Mouse (Mus musculus) mouse embryonic stem cell (cell line): Measurements from ENCODE around the gene Gm20388.

Source experiments
- in situ Hi-C, 2 experiments: fragments of 300-500 bp; cut with MboI; formaldehyde crosslinking; loops; 1 replicate in 1 of 2; 3 replicates in 1 of 2; pipeline ENCODE4 v1.14.3; 2019 to 2020; ENCODE audit warnings: low sequenced_read_pairs in 2 of 2, low pct_unique_long_range_greater_than_20kb in 1 of 2, mixed read lengths in 1 of 2; ENCODE audit not compliant: unreplicated experiment in 1 of 2

Gm20388 gene

DNA sequence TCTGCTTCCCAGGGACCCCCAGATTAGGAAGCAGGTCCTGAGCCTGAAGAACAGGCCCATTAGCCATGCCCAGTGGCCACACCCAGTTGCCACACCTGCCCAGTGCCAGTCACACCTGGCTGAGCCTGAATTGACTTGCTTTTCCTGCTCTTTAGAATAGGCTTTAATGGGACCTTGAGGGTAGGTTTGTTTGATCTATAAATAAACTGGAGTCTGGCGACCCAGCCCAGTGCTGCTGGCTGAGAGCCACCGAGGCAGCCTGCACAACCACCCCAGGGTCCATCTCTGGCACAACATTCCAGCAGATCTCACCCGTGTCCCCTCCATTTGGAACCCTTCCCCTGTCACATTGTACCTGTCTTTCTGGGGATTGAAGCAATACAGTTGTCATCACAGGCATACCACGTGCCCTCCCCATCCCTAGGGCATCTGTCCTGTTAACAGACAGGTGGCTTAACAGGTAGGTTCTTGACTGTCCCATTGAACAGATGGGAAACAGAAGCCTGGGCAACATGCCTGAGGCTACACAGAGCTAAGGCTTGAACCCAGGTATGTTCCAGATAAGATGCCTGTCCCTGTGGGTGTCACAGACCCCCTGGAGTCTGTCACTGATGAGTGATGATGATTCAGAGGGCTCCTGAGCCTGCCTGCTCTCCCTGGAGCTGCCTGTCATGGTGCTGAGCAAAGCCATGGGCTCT is 531.8 kb downstream of the Gm20388 start:
- in situ Hi-C loops, result no loop called here

- in situ Hi-C loops, result no loop called here
Measured at GRCm38 (mm10) chr8:120445249-120445648, 534.6 kb downstream of the Gm20388 start.

DNA sequence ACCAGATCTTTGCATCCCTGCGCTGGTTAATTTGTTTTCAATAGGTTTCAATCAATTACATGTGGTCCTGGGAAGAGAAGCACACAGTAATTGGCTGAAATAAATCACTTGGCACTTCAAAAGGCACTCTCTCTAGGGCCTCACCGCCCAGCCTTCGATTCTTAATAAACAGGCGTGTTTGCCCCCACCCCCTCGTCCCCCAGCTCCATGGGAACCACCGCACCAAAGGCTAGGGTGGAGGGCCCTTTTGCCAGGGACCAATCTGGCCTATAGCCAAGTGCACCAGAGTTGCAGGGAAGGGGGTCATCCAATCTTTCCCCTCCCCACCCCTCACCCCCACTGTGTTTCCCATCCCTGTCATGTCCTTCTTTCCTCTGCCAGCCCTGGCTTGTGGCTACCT is 537.5 kb downstream of the Gm20388 start:
- in situ Hi-C loops, result no loop called here

DNA sequence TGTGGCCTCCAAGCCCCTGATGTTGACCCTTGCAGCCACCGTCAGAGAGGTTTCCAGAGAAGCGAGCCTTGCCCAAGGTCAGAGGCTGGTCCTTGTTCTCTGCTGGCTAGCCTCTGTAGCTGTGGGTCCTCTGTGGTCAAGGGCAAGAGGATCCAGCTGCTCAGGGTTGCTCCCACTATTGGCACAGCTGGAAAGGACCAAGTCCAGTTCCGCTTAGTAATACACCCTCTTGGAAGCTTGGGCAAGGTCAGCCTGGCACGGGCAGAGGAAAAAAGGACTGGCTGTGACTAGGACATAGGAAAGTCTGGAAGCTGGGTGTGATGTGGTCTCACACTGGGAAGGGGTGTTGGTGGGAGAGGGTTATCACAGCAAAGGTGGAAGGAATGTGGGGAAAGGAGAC is 538.5 kb downstream of the Gm20388 start:
- in situ Hi-C loops, result no loop called here

GRCm38 (mm10) chr8:120449608-120450031 is 539.0 kb downstream of the Gm20388 start:
- in situ Hi-C loops, result no loop called here

DNA sequence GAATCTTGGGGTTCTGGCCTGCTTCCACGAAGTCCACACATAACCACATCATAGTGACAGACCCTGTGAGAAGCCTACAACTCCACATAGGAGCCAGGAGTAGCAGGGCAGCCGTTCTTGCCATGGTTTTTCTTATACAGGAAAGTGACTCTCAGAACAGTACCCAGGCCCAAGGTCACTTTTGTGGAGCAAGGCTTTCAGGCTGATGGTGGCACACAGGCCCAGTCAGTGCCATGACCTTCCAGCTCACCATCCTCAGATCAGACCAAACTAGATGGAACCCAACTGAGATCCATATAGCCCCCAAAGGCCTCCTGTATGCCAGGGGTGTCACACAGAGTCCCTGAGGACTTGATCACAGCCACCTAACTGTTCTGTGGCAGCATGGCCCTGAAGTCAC is 541.5 kb downstream of the Gm20388 start:
- in situ Hi-C loops, result no loop called here

GRCm38 (mm10) chr8:120454404-120454803 is 543.8 kb downstream of the Gm20388 start:
- in situ Hi-C loops, result no loop called here

DNA sequence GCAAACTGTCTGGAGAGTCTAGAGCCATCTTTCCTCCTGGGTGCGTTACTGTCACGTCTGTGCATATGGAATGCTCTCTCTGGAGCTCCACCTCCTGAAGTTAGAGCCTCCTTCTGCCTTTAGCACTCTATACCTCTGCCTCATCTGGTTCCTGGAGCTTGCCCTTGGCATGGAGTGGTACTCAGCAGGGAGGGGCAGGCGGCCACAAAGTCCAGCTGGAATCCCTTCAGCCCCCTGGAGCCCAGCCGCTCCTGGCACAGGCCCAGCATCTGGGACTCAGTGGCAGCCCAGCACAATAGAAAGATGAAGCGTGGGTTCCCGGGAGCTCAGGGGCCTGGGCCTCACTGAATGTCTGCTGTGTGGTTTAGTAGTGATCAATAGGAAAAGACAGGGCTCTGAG is 549.7 kb downstream of the Gm20388 start:
- in situ Hi-C loops, result no loop called here

DNA sequence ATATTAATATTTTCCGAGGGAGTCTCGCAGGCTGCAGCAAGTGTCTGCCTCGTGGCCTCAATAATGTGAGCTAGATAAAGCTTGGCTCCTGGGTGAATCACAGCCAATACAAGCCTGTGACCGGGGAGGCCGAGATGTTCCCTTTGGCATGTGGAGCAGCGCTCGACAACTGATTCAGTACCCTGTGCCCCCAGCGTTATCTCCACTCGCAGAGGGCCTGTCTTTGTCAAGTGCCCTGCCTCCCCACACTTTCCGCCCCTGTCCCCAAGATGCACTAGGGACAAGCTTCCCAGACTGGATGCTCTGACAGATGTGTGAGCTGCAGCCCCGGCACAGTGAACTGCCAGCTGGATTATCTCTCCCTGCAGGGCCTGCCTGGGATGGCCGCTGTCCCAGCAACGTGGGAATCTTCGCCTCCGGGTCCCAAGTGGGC is 551.5 kb downstream of the Gm20388 start:
- in situ Hi-C loops, result no loop called here

- in situ Hi-C loops, result no loop called here
Measured at GRCm38 (mm10) chr8:120462611-120463010, 552.0 kb downstream of the Gm20388 start.

GRCm38 (mm10) chr8:120463918-120464584 is 553.4 kb downstream of the Gm20388 start:
- in situ Hi-C loops, result no loop called here

GRCm38 (mm10) chr8:120464585-120464937 is 553.9 kb downstream of the Gm20388 start:
- in situ Hi-C loops, result no loop called here

DNA sequence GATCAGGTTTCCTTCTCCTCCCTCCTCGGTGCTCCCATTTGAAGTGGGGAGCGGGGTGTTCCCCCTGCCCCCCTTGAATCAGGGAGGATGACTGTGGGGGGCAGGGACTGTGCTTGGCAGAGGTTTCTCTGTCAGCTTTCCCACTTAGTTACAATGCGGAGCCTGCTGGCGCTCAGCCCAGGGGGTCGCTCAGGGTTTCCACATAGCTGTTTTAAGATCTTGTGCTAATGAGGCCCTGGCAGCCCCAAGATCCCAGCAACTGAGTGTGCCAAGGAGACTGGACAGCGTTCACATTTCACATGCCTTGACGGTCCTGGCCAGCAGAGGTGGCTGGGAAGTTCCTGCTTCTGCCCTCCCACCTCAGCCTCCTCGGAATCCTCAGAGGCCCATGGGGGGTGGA is 555.1 kb downstream of the Gm20388 start:
- in situ Hi-C loops, result no loop called here

DNA sequence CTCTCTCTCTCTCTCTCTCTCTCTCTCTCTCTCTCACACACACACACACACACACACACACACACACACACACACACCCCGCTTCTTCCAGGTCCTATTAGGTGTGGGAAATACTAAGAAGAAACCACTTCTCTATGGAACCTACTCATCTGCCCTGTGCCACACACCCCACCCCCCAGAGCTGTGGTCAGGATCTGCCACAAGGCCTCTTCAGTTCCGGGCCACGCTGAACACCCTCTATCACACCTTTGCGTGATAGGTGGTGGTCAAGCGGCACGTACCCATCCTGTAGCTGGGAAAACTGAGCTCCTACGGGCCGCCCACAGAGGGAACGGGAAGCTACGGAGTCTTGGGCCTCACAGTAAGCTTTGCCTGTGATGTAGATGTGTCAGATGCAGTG is 555.6 kb downstream of the Gm20388 start:
- in situ Hi-C loops, result no loop called here

DNA sequence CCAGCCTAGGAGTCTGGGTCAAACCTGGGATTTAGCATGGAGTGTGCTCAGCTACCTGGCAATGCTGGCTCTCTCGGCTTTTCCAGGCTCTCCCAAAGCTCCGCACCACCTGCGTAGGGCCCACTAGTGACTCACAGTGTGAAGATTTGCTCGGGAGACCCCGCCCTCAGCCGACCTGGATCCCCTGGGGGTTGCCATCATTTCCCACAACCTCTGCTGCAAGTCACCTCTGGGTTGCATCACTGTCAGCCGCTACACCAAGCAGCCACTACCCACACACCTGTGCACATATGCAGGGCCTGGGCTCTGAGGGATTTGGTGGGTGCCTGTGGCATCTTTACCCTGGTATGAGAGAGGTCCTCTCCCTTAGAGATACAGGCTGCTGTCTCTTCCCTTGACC is 557.0 kb downstream of the Gm20388 start:
- in situ Hi-C loops, result no loop called here

DNA sequence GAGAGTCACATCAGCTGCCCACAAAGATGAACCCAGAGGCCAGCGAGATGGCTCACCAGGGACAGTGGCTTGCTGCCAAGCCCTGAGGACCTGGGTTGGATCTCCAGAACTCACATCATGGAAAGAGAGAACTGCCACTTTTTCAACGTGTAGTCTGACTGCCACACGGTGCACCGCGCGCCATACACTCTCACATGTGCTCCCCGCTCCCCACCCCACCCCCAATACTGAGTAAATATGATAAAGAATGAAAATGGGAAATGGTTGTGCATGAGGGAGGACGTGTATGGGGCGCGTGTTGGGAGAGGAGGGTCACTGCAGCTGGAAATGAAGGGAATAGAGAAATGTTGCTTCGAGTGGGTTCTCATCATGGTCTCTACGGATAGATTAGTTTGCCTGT is 559.5 kb downstream of the Gm20388 start:
- in situ Hi-C loops, result no loop called here

DNA sequence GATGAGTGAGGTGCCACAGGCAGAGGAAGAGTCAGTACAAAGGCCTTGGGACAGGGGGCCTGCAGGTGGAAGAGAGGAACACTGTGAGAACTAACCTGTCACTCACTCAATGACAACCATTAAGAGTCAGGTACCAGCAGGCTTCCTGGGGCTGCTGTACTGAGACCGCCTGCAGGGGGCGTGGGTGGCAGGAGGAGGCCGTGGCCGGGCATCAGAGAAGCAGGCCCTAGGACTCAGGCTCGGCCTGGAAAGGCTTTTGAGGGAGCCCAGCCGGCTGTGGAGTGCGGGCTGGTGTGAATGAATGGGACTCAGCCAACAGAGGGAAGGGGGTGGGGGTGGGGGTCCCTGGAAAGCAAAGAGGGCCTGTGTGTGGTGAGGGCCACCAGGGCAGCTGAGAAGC is 560.5 kb downstream of the Gm20388 start:
- in situ Hi-C loops, result no loop called here

- in situ Hi-C loops, result no loop called here
Measured at GRCm38 (mm10) chr8:120471752-120472151, 561.1 kb downstream of the Gm20388 start.

GRCm38 (mm10) chr8:120472230-120472629 is 561.6 kb downstream of the Gm20388 start:
- in situ Hi-C loops, result no loop called here

DNA sequence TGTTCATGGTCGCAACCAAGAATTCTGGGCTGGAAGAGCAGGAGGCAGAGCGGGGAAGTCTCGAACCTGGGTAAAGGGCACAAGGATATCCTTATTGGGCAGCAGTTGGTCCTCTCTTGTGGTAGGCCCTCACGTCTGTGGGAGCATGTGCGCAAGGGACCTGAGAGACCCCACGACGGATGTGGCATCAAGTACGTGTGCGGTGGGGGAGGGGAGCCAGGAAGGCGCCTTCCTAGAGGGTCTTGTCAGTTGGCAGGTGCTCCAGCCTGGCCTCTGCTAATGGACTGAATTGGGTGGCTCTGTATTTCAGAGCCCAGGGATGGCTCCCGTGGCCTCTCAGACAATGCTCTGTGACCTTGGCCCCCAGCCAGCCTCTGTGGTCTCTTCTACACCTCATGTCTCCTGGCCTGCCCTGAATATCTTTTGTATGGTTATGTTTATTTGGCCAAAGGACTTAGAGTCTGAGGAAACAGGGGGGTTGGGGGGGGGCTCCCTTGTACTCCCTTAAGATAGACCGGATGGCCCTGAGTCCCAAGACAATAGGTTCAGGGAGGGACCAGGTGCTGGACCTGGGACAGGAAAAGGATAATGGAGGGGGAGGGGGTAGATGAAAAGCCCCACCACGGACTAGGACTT is 563.2 kb downstream of the Gm20388 start:
- in situ Hi-C loops, result no loop called here
